Mouse (Mus musculus) v-Abl transformed pro-B cells (cell line): ENCODE data around the gene Elmo2.

Experiments
- in situ Hi-C, 2 experiments: fragments of 400-800 bp; cut with MboI; formaldehyde crosslinking; loops; one replicate each; pipeline ENCODE4 v1.15.1; 2025; ENCODE audit not compliant: unreplicated experiment in 2 of 2

Gene Elmo2

DNA sequence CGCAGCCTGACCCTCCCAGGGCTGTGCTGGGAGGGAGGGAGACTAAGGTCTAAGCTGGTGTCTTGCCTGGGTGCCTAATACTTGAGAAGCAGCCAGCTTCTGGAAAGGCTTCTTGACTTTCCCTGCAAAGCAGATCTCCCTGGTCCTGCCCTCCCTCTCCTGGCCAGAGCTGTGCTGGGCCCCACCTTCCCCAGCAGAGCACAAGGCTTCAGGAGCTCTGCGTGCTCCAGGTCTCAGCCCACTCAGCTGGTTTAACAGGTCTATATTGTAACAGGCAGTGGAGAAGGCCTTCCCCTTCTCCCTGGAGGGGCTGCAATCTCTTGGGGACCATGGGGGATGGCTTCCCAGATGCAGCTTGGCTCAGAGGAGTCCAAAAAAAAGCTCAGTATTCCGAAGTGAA lies 24.9 kb downstream of the Elmo2 start:
- in situ Hi-C loops, result no loop called here

- in situ Hi-C loops, result no loop called here
Measured at GRCm38 (mm10) chr2:165300885-165301284, 25.4 kb downstream of the Elmo2 start.

GRCm38 (mm10) chr2:165300424-165300823 lies 25.9 kb downstream of the Elmo2 start:
- in situ Hi-C loops, result no loop called here

DNA sequence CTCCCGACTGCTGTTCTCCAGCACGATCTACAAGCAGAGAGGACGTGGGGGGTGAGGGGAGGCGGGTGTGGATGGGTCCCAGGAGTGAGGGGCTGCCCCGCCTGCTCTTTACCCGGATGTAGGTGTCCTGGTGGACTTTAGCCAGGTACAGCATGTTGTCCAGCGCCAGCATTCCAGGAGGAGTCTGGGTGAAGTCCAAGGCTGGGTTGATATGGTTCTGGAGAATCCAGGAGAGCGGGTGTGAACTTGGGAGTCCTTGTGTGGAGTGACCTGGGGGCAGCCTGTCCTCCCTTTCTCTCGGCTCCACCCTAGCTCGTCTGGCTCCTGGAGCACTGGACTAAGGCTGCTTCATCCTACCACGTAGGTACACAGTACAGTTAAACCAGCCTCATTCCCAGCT lies 28.9 kb downstream of the Elmo2 start:
- in situ Hi-C loops, result loop anchor here in 1 of 2 experiments (25.0 kb wide), 1 partner anchor 510 kb away; the partner anchor contains the start of genes Snx21 and Tnnc2

DNA sequence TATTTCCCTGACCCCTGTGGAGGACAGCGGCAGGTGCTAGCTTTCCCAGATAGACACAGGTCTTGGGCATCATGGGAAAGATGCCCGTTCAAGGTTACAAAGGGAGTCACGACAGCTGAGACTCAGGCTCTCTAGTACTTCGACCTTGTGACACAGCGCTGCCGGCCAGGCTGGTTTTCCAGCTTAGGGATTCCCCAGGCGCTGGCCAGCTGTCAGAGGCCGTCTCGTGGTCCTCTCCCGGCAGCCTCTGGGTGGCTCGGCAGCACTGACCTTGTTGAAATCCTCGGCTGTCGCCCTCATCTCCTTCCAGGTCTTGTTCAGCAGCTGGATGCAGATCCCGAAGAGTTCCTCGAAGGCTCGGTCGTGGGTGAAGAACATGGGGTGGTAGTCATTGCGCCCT lies 29.7 kb downstream of the Elmo2 start:
- in situ Hi-C loops, result loop anchor here in 1 of 2 experiments (25.0 kb wide), 1 partner anchor 509 kb away; the partner anchor contains the start of genes Snx21 and Tnnc2

DNA sequence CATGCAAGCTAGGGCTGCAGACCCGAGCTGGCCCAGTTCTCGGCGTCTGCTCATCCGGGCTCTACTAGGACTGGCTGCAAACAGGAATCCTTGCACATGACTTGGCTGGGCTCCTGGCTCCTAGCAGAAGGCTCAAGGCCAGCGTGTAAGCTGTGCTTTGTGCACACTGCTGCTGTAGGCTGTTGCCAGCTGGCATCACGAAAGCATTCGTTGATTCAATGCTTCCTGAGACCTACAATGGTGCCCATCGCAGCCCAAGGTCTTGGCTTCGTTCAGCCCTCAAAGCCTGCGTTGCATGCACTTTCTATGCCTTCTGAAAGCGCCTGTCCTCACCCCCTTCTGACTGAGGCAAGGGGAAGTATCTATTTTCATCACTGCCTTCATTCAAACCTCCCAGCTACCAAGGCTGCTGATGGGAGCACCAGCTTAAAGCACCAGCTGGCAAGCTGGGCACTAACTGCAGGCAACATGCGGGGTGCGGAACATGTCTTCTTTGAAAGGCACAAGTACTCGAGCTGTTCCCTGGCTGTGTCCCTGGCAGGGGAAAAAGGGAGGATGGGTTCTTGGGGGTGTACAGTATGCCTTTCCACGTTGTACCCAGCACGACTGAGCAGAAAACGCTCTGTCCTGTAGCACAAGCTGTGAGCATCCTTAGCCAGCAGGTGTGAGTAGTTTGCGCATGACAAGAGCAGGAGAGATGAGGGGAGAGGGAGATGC lies 37.8 kb downstream of the Elmo2 start:
- in situ Hi-C loops, result loop anchor here in 1 of 2 experiments (25.0 kb wide), 1 partner anchor 501 kb away; the partner anchor contains the start of genes Snx21 and Tnnc2

GRCm38 (mm10) chr2:165287202-165287984 lies 38.9 kb downstream of the Elmo2 start, which contains the start of gene Slc35c2:
Gene Slc35c2, minus strand, starts transcription at chr2:165287869.
- in situ Hi-C loops, result loop anchor here in 1 of 2 experiments (25.0 kb wide), 1 partner anchor 500 kb away; the partner anchor contains the start of genes Snx21 and Tnnc2

- in situ Hi-C loops, result loop anchor here in 1 of 2 experiments (25.0 kb wide), 1 partner anchor 499 kb away; the partner anchor contains the start of genes Snx21 and Tnnc2
Measured at GRCm38 (mm10) chr2:165286361-165287201, 39.7 kb downstream of the Elmo2 start.

- in situ Hi-C loops, result loop anchor here in 1 of 2 experiments (25.0 kb wide), 1 partner anchor 498 kb away; the partner anchor contains the start of genes Snx21 and Tnnc2
Measured at GRCm38 (mm10) chr2:165285621-165286020, 40.7 kb downstream of the Elmo2 start.

DNA sequence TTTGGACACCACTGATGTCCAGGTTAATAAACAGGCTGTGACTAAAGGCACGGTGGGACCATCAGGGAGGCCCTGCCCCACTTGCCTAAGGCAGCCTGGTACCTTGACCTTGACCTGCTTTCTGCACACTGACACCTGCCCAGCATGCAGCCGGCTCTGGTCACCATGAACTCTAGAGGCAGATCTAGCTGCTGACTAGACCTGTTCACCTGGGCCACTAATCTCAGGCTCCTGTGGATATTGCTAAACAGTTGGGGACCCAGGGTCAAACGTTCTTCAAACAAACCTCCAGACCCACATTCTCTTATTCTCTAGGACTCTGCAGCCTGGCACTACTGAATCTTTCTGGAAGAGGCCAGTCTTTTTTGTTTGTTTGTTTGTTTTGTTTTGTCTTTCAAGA lies 41.2 kb downstream of the Elmo2 start:
- in situ Hi-C loops, result loop anchor here in 1 of 2 experiments (25.0 kb wide), 1 partner anchor 498 kb away; the partner anchor contains the start of genes Snx21 and Tnnc2

GRCm38 (mm10) chr2:165284377-165284776 lies 41.9 kb downstream of the Elmo2 start:
- in situ Hi-C loops, result loop anchor here in 1 of 2 experiments (25.0 kb wide), 1 partner anchor 497 kb away; the partner anchor contains the start of genes Snx21 and Tnnc2

DNA sequence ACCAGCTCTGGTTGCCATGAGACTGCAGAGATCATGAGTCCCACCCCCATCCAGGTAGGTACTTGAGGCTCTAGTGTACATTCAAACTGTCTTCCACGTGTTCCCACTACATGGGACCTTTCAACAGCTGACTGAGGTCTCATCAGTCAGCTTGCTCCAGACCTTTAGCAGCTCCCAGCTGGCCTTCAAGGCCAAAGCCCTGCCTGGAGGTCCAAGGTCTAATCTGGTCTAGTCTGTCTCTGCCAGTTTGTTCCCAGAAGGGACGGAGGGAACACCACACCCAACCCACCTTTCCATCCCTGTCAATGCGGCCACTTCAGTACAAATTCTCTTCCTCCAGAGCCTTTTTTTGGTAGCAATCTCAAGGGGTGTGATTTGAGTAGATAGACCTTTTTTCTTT lies 42.6 kb downstream of the Elmo2 start:
- in situ Hi-C loops, result loop anchor here in 1 of 2 experiments (25.0 kb wide), 1 partner anchor 496 kb away; the partner anchor contains the start of genes Snx21 and Tnnc2

DNA sequence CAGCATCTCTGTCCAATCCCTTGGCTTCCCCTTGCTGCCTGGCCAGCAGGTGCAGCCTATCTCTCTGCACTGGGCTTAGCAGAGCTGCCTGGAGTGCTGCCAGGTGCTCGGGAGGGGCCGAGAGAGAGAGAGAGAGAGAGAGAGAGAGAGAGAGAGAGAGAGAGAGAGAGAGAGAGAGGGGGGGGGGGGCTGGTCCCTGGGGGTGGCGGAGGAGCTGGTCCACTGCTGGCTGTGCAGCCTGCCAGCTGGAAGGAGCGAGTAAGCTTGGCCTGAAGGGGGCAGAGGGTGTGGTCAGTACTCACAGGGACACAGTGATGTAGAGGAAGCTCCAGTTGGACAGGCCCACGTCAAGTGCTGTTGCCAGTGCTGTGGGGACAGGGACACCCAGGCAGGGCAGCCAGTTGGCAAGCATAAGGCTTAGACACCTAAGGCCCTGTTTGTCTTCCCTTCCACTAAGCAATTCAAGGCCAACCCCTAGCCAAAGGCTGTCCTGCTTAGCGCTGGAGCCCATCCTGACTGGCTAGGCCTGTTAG lies 44.4 kb downstream of the Elmo2 start:
- in situ Hi-C loops, result loop anchor here in 1 of 2 experiments (25.0 kb wide), 1 partner anchor 495 kb away; the partner anchor contains the start of genes Snx21 and Tnnc2

- in situ Hi-C loops, result loop anchor here (5.0 to 25.0 kb wide), 6 partner anchors 207 to 492 kb away; partner anchors contain the start of genes Slc12a5 (in 1 of the 2), Snx21 (in 1 of the 2) and Tnnc2 (in 1 of the 2)
Measured at GRCm38 (mm10) chr2:165279351-165279750, 46.9 kb downstream of the Elmo2 start.

- in situ Hi-C loops, result loop anchor here (5.0 to 25.0 kb wide), 6 partner anchors 205 to 490 kb away; partner anchors contain the start of genes Slc12a5 (in 1 of the 2), Snx21 (in 1 of the 2) and Tnnc2 (in 1 of the 2)
Measured at GRCm38 (mm10) chr2:165277188-165277740, 49.0 kb downstream of the Elmo2 start.

DNA sequence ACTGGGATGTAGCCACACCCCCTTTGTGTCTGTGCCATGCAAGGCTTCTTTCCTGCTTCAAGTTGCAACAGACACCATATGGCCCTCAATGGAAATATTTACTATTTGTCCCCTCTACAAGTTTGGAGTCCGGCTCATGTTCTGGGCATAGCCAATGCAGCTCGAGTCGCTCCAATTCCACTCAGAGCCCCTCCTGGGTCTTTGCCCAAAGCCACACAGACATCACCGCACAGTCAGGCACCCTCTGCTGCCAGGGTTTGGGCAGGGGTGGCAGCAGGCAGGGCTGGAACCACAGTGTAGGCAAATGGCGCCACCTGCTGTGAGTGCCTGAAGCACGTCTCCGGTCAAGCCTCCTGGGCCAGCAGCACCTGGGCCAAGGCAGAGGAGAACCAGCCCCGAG lies 50.5 kb downstream of the Elmo2 start:
- in situ Hi-C loops, result loop anchor here (5.0 to 25.0 kb wide), 6 partner anchors 204 to 489 kb away; partner anchors contain the start of genes Slc12a5 (in 1 of the 2), Snx21 (in 1 of the 2) and Tnnc2 (in 1 of the 2)

DNA sequence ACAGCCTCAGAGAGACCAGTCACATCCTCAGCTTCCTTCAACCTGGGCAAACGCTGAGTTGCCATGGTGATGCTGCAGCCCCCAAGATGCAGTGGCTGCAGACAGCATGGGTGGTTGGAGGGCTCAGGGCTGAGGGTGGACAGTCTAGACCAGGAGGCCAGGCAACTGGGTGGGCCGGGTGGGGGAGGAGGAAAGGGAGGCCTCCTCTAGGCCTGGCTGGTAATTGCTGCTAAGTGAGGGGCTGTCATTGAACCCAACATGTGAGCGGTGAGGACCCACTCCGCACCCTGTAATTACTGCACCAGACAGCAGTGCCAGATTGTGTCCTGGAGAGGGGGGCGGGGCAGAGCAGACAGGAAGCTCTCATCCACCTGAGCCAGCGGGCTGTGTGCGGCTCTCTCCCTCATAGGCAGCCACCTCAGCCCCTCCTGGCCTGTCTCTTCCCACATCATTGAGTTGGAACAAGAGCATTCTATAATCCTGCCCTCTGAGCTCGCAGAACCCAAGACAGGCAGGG lies 51.1 kb downstream of the Elmo2 start:
- in situ Hi-C loops, result loop anchor here (5.0 to 25.0 kb wide), 6 partner anchors 203 to 488 kb away; partner anchors contain the start of genes Slc12a5 (in 1 of the 2), Snx21 (in 1 of the 2) and Tnnc2 (in 1 of the 2)

GRCm38 (mm10) chr2:165273589-165273988 lies 52.7 kb downstream of the Elmo2 start:
- in situ Hi-C loops, result loop anchor here (5.0 to 10.0 kb wide), 5 partner anchors 196 to 479 kb away; partner anchors contain the start of gene Slc12a5 (in 1 of the 2)
